Mouse (Mus musculus): Measurements from ENCODE around the gene Zbtb37. TPM values are rescaled to one million over a fixed set of nuclear protein-coding genes. Genes with fewer than 3 reads are reported as not detected.

Gene Zbtb37
- total RNA-seq (2014; rRNA removed) (35.5 and 55.6 TPM in 2 replicates), polyA plus RNA-seq (2015; fragmentation: Nextera tagmentation; extraction: Ambion mirVana) (8.5 and 12.7 TPM in 2 replicates)

DNA sequence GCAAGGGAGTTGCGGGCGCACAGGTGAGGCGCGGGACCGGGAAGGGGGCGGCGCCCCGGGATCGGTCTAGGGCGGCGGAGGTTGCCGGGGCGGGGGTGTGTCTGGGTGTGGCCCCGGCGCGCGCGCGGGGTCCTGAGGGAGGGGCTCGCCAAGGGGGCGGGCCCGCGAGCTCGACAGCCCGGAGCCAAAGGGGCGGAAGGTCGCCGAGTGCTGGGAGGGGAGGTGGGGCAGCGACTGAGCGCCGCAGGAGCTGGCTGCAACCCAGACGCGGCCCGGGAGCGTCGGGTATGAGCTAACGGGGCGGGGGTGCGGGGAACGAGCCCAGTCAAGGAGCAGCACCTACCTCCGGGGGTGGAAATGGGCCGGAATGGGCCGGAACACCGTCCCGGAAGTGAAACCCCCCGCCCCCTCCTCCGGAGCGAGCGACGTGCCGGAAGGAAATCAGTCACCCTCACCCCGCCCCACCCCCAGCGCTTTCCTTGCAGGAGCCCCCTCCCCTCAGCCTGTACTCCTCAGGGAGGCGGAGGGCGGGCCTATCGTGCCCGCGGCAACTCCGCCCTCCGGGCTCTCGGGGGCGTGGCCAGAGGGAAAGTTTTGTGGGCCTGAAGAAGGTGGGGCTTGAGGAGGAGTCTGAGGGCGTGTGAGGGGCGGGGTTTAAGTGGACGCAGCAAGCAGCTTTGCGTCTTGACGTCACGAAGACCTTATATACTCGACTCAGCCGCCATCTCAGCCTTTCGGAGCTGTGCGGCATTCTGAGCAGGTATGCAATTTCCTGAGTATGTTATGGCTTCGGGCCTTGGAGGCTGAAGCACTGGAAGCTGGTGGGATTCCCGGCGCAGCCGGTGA lies at the start of gene Zbtb37:
Gene Zbtb37, minus strand, starts transcription at position 415 of the 846 bp plus-strand sequence.
- Histone ChIP-seq H3K4me3 (ENCODE audit: low read depth, low read length) (peak within 1 kb of the TSS; percentile 94), H3K27me3 (ENCODE audit: insufficient read depth, low read length) (no peaks in the 10 kb centered on the region), H3K4me1 (ENCODE audit: insufficient read depth, low read length) (peaks cover 3% of the 10 kb centered on the region; the same call in 1 of the 2 replicates), H3K27ac (ENCODE audit: low read depth, low read length) (peak within 1 kb of the TSS; percentile 86), H3K4me2 (ENCODE audit: low read depth, low read length, poor library complexity, severe bottlenecking) (peak within 1 kb of the TSS; percentile 82), H3K36me3 (ENCODE audit: insufficient read depth, low read length) (peaks cover 22% of the 10 kb centered on the region; the same call in 1 of the 2 replicates), H3K9me3 (ENCODE audit: low read length) (no peaks in the 10 kb centered on the region), H3K9ac (replicated peaks; ENCODE audit: low read length, poor library complexity, severe bottlenecking) (peak within 1 kb of the TSS; percentile 90)
- ATAC-seq (ENCODE audit: low FRiP score) (peak; percentile 97), DNase-seq (ENCODE audit: low spot score) (peak; percentile 99)
- WGBS, result 2% methylated on average over 59 of the region's 76 CpGs
- no peak for TF ChIP-seq CTCF (IDR thresholded peaks at IDR 0.05)

DNA sequence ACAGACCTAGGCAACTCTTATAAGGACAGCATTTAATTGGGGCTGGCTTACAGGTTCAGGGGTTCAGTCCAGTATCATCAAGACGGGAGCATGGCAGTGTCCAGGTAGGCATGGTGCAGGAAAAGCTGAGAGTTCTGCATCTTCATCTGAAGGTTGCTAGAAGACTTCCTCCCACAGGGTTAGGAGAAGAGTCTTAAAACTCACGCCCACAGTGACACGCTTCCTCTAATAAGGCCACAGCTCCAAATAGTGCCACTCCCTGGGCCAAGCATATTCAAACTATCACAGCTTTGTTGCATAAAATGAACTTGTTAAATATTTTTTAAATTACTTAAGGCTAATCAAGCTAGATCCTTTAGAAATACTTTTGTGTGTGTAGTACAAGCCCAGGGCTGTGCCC lies 42.6 kb upstream of the Zbtb37 start:
- ATAC-seq (ENCODE audit: low FRiP score) (no peak), DNase-seq (ENCODE audit: low spot score) (no peak)
- no peaks in the 10 kb centered on the region for H3K27me3 ChIP-seq (ENCODE audit: insufficient read depth, low read length)
- H3K36me3 ChIP-seq (ENCODE audit: insufficient read depth, low read length), result no peaks in the 10 kb centered on the region; the same call in 1 of the 2 replicates
- no peak overlapping the region for H3K9ac ChIP-seq (replicated peaks; ENCODE audit: low read length, poor library complexity, severe bottlenecking)
- no peak overlapping the region for H3K4me3 ChIP-seq (ENCODE audit: low read depth, low read length)
- H3K9me3 ChIP-seq (ENCODE audit: low read length), result no peaks in the 10 kb centered on the region
- H3K4me2 ChIP-seq (ENCODE audit: low read depth, low read length, poor library complexity, severe bottlenecking), result no peak overlapping the region
- H3K27ac ChIP-seq (ENCODE audit: low read depth, low read length), result no peak overlapping the region
- TF ChIP-seq CTCF (IDR thresholded peaks at IDR 0.05), result no peak
- peaks cover 4% of the 10 kb centered on the region; the same call in 1 of the 2 replicates for H3K4me1 ChIP-seq (ENCODE audit: insufficient read depth, low read length)
- 93% methylated on average over 3 of the region's 3 CpGs for WGBS

DNA sequence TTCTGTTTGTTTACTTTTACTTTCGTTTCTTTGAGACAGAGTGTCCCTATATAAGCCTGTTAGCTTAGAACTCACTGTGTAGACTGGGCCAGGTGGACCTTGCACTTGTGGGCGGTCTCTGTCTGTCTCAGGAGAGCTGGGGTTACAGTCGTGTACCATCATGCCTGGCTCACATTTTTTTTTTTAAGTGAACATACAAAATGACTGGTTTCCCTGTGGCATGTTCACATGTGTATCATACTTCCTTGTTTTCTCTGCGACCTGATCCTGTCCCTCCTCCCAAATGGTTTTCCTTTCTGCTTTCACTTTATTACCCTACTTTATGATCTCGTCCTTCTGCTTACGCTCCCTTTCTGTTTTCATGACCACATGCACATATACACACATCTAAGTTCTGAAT lies 41.6 kb upstream of the Zbtb37 start:
- WGBS, result 93% methylated on average over 6 of the region's 6 CpGs
- Histone ChIP-seq H3K9ac (replicated peaks; ENCODE audit: low read length, poor library complexity, severe bottlenecking) (no peak overlapping the region), H3K9me3 (ENCODE audit: low read length) (no peaks in the 10 kb centered on the region), H3K4me3 (ENCODE audit: low read depth, low read length) (no peak overlapping the region), H3K4me2 (ENCODE audit: low read depth, low read length, poor library complexity, severe bottlenecking) (no peak overlapping the region), H3K36me3 (ENCODE audit: insufficient read depth, low read length) (no peaks in the 10 kb centered on the region; the same call in 1 of the 2 replicates), H3K27me3 (ENCODE audit: insufficient read depth, low read length) (no peaks in the 10 kb centered on the region), H3K4me1 (ENCODE audit: insufficient read depth, low read length) (peaks cover 13% of the 10 kb centered on the region), H3K27ac (ENCODE audit: low read depth, low read length) (no peak overlapping the region)
- ATAC-seq (ENCODE audit: low FRiP score) (no peak), DNase-seq (ENCODE audit: low spot score) (no peak)
- no peak for TF ChIP-seq CTCF (IDR thresholded peaks at IDR 0.05)

DNA sequence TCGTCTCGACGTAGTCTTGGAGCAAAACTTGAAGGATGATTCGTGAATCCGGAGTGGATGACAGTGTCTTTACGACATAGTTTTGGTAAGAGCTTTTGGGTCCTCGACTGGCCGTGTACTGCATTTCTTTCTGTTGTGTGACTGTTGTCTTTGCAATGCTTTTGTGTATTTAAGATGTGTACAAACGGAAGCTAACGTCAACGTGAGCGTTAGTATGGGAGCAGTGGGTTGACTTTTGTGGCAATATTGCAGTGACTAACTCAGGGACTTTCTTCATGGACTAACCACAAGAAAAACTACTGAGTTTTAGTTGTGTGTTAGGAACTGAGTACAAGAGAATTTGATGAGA lies 36.6 kb upstream of the Zbtb37 start:
- TF ChIP-seq CTCF (IDR thresholded peaks at IDR 0.05), result no peak
- Histone ChIP-seq H3K36me3 (ENCODE audit: insufficient read depth, low read length) (no peaks in the 10 kb centered on the region), H3K4me1 (ENCODE audit: insufficient read depth, low read length) (peaks cover 13% of the 10 kb centered on the region), H3K27ac (ENCODE audit: low read depth, low read length) (no peak overlapping the region), H3K4me2 (ENCODE audit: low read depth, low read length, poor library complexity, severe bottlenecking) (peak overlapping the region; percentile 70), H3K9ac (replicated peaks; ENCODE audit: low read length, poor library complexity, severe bottlenecking) (peak overlapping the region; percentile 48), H3K9me3 (ENCODE audit: low read length) (no peaks in the 10 kb centered on the region), H3K27me3 (ENCODE audit: insufficient read depth, low read length) (no peaks in the 10 kb centered on the region), H3K4me3 (ENCODE audit: low read depth, low read length) (peak overlapping the region; percentile 71)
- no peak for DNase-seq (ENCODE audit: low spot score)
- under 1% methylated on average over 12 of the region's 12 CpGs for WGBS
- ATAC-seq (ENCODE audit: low FRiP score), result no peak

DNA sequence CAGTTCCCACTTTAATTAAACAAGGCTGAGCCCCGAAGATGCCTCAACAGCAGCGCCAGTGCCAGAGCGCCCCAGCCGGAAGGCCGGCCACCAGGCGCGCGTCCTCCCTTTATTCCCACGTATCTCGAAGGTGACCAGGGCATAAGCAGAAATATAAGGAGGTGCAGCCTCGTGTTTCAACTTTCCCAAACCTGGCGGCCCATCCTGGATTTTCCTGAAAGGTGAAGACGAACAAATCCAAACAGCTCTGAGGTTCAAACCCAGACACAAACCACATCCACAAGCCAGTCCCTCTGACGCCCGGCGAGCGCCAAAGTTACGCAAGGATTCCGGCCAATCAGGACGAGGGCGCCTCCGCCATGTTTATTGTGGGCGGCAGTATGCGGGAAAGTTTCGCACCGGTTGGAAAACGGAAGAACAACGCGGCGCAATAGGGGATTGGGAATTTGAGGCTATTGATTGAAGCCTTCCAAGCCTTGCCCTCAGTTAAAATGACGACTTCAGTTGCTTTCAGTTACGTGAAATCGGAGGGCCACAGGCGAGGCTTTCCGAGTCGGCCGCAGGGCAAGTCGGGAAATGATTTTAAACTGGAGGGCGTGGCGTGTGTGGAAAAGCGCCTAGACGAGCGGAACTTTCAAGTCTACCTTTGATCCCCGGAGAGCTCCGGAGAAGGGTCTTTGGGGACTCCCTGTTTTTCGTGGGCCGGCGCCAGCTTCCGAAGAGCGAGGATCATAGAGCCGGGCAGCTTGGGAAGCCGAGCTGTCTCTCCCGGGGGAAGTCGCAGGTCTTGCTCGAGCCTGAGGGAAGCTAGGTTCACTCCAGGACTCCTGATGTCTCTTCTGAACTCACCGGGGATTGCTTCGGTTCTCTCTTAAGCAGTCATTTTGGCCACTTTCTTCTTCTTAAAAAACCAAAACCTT lies 36.0 kb upstream of the Zbtb37 start, which contains the start of the genes Dars2 and Cenpl:
Gene Dars2, minus strand, starts transcription at position 307 of the 920 bp plus-strand sequence.
Gene Cenpl, plus strand, starts transcription at position 362 of the 920 bp plus-strand sequence.
- Histone ChIP-seq H3K4me2 (ENCODE audit: low read depth, low read length, poor library complexity, severe bottlenecking) (peak within 1 kb of the TSS; percentile 74), H3K27me3 (ENCODE audit: insufficient read depth, low read length) (no peaks in the 10 kb centered on the region), H3K9ac (replicated peaks; ENCODE audit: low read length, poor library complexity, severe bottlenecking) (peak within 1 kb of the TSS; percentile 76), H3K27ac (ENCODE audit: low read depth, low read length) (peak within 1 kb of the TSS; percentile 77), H3K4me1 (ENCODE audit: insufficient read depth, low read length) (peaks cover 13% of the 10 kb centered on the region), H3K9me3 (ENCODE audit: low read length) (no peaks in the 10 kb centered on the region), H3K4me3 (ENCODE audit: low read depth, low read length) (peak within 1 kb of the TSS; percentile 71), H3K36me3 (ENCODE audit: insufficient read depth, low read length) (no peaks in the 10 kb centered on the region)
- under 1% methylated on average over 57 of the region's 57 CpGs for WGBS
- ATAC-seq (ENCODE audit: low FRiP score) (peak; percentile 99), DNase-seq (ENCODE audit: low spot score) (peak; percentile 99)
- peak; percentile 15 for TF ChIP-seq CTCF (IDR thresholded peaks at IDR 0.05)

All from midbrain, postnatal 0 days (tissue).